ENCODE assay signal across 8 mouse cellular contexts in genomic region chr4:132514555-132515135, GRCm38 (mm10). TPM values are rescaled to one million over a fixed set of nuclear protein-coding genes. Genes with fewer than 3 reads are reported as not detected.
DNase-seq lines count a peak whose midpoint lies in the region; ATAC-seq lines count a peak whose summit lies in the region.

No protein-coding gene starts in this region.

- peaks cover 3% of the 10 kb centered on the region; the same call in 1 of the 2 replicates for H3K4me1 ChIP-seq in midbrain, embryonic 11.5 days (ENCODE audit: control insufficient read depth, insufficient read depth, low read length)

- 2% methylated on average over 21 of the region's 21 CpGs for WGBS in midbrain, embryonic 11.5 days

- H3K4me2 ChIP-seq in midbrain, embryonic 11.5 days: peak overlapping the region; percentile 74

- peak overlapping the region; percentile 31 for H3K4me3 ChIP-seq in midbrain, embryonic 11.5 days (ENCODE audit: low read depth, low read length)

- peak overlapping the region; percentile 40 for H3K9ac ChIP-seq in midbrain, embryonic 11.5 days (ENCODE audit: low read length)

- H3K9me3 ChIP-seq in midbrain, embryonic 11.5 days (ENCODE audit: control insufficient read depth, low read length): no peaks in the 10 kb centered on the region

- no peaks in the 10 kb centered on the region for H3K36me3 ChIP-seq in midbrain, embryonic 11.5 days (ENCODE audit: control insufficient read depth, insufficient read depth, low read length)

- intact Hi-C loops in gastrocnemius, postnatal 14 days (cut with DNase I; ENCODE audit: low total_unique reads): loop anchor here (5.0 to 10.0 kb wide), 2 partner anchors 47 to 220 kb away; no protein-coding TSS in a partner anchor
- intact Hi-C loops in left cerebral cortex, postnatal 4 days (cut with DNase I): loop anchor here (5.0 kb wide), 1 partner anchor 52 kb away; the partner anchor contains the start of gene Med18

- ATAC-seq in inflammation-experienced regulatory T-cells, adult 6 months: peak; percentile 16
- ATAC-seq in midbrain, embryonic 11.5 days (ENCODE audit: low FRiP score): no peak
- ATAC-seq in activated CD4-positive, CD25-positive, alpha-beta regulatory T cell, adult 4 months: no peak

- peak; percentile 88 for DNase-seq in adrenal gland, adult 18-20 months (ENCODE audit: low spot score in 2 of 2)
- peak; percentile 85 for DNase-seq in embryo, embryonic 10 days (ENCODE audit: low spot score)
- DNase-seq in gastrocnemius, postnatal 14 days: peak; percentile 80
- peak; percentile 85 for DNase-seq in left cerebral cortex, postnatal 4 days
- DNase-seq in midbrain, embryonic 11.5 days (ENCODE audit: low spot score, missing footprints): peak; percentile 99
- DNase-seq in skeletal muscle tissue, adult 2 months (ENCODE audit: low read depth, low spot score): peak; percentile 84

- peaks cover 2% of the 10 kb centered on the region; the same call in 1 of the 2 replicates for H3K27me3 ChIP-seq in midbrain, embryonic 11.5 days (ENCODE audit: control insufficient read depth, insufficient read depth, low read length)

- no peak overlapping the region for H3K27ac ChIP-seq in midbrain, embryonic 11.5 days (ENCODE audit: low read depth, low read length)

RNA-seq across cellular contexts. Expression of gene Sesn2, which starts 4.3 kb away (rescaled TPM):
- total RNA-seq in adrenal gland, adult 18-20 months (2021): 10 to 100 TPM; 20.5 to 21.5 TPM
- total RNA-seq in gastrocnemius, postnatal 14 days (2021): 1 to 10 TPM; 2.2 to 2.4 TPM
- polyA plus RNA-seq in inflammation-experienced regulatory T-cells, adult 6 months (2017; shearing (Covaris generic)): 1 to 10 TPM in 2 of 3 experiments, under 1 TPM in 1; 0.56 to 4.6 (median 1.9) TPM
- total RNA-seq in left cerebral cortex, postnatal 4 days (2021): 1 to 10 TPM; 6.8 to 7.0 TPM
- 4.9 and 5.1 TPM in 2 replicates for polyA plus RNA-seq in midbrain, embryonic 11.5 days (2014; fragmentation: Nextera tagmentation; extraction: Ambion mirVana)
- polyA plus RNA-seq in activated CD4-positive, CD25-positive, alpha-beta regulatory T cell, adult 4 months (2017; shearing (Covaris generic)): 1 to 10 TPM; 1.7 to 5.4 TPM

RNA-seq across cellular contexts. Expression of gene Atpif1, which starts 18.8 kb away (rescaled TPM):
- 100 to 1,000 TPM; 233 to 327 TPM for total RNA-seq in adrenal gland, adult 18-20 months (2021)
- total RNA-seq in gastrocnemius, postnatal 14 days (2021): 10 to 100 TPM; 80.8 to 83.4 TPM
- 100 to 1,000 TPM; 180 to 267 (median 200) TPM for polyA plus RNA-seq in inflammation-experienced regulatory T-cells, adult 6 months (2017; shearing (Covaris generic))
- 100 to 1,000 TPM; 652 to 682 TPM for total RNA-seq in left cerebral cortex, postnatal 4 days (2021)
- polyA plus RNA-seq in midbrain, embryonic 11.5 days (2014; fragmentation: Nextera tagmentation; extraction: Ambion mirVana): 1,016 and 1,079 TPM in 2 replicates
- 100 to 1,000 TPM; 222 to 226 TPM for polyA plus RNA-seq in activated CD4-positive, CD25-positive, alpha-beta regulatory T cell, adult 4 months (2017; shearing (Covaris generic))

RNA-seq across cellular contexts. Expression of gene Dnajc8, which starts 20.7 kb away (rescaled TPM):
- 10 to 100 TPM; 73.1 to 97.9 TPM for total RNA-seq in adrenal gland, adult 18-20 months (2021)
- 10 to 100 TPM; 51.0 to 60.3 TPM for total RNA-seq in gastrocnemius, postnatal 14 days (2021)
- polyA plus RNA-seq in inflammation-experienced regulatory T-cells, adult 6 months (2017; shearing (Covaris generic)): 100 to 1,000 TPM; 288 to 351 (median 317) TPM
- total RNA-seq in left cerebral cortex, postnatal 4 days (2021): 10 to 100 TPM; 83.6 to 83.7 TPM
- polyA plus RNA-seq in midbrain, embryonic 11.5 days (2014; fragmentation: Nextera tagmentation; extraction: Ambion mirVana): 228 and 245 TPM in 2 replicates
- 100 to 1,000 TPM; 293 to 317 TPM for polyA plus RNA-seq in activated CD4-positive, CD25-positive, alpha-beta regulatory T cell, adult 4 months (2017; shearing (Covaris generic))

RNA-seq across cellular contexts. Expression of gene Ptafr, which starts 49.2 kb away (rescaled TPM):
- total RNA-seq in adrenal gland, adult 18-20 months (2021): 1 to 10 TPM; 1.3 to 3.9 TPM
- 1 to 10 TPM in 1 of 2 experiments, under 1 TPM in 1; 0.91 to 1.6 TPM for total RNA-seq in gastrocnemius, postnatal 14 days (2021)
- 1 to 10 TPM; 1.5 to 3.7 (median 1.9) TPM for polyA plus RNA-seq in inflammation-experienced regulatory T-cells, adult 6 months (2017; shearing (Covaris generic))
- total RNA-seq in left cerebral cortex, postnatal 4 days (2021): 1 to 10 TPM in 1 of 2 experiments, under 1 TPM in 1; 0.58 to 1.1 TPM
- polyA plus RNA-seq in midbrain, embryonic 11.5 days (2014; fragmentation: Nextera tagmentation; extraction: Ambion mirVana): 0.31 and 0.63 TPM in 2 replicates
- polyA plus RNA-seq in activated CD4-positive, CD25-positive, alpha-beta regulatory T cell, adult 4 months (2017; shearing (Covaris generic)): under 1 TPM; 0.62 to 0.90 TPM

RNA-seq across cellular contexts. Expression of gene Med18, which starts 50.9 kb away (rescaled TPM):
- total RNA-seq in adrenal gland, adult 18-20 months (2021): 1 to 10 TPM; 6.0 to 8.3 TPM
- total RNA-seq in gastrocnemius, postnatal 14 days (2021): 1 to 10 TPM; 3.8 to 5.2 TPM
- 10 to 100 TPM; 24.0 to 27.5 (median 27.4) TPM for polyA plus RNA-seq in inflammation-experienced regulatory T-cells, adult 6 months (2017; shearing (Covaris generic))
- 10 to 100 TPM; 10.0 to 12.2 TPM for total RNA-seq in left cerebral cortex, postnatal 4 days (2021)
- 19.2 and 22.3 TPM in 2 replicates for polyA plus RNA-seq in midbrain, embryonic 11.5 days (2014; fragmentation: Nextera tagmentation; extraction: Ambion mirVana)
- 10 to 100 TPM; 27.4 to 30.8 TPM for polyA plus RNA-seq in activated CD4-positive, CD25-positive, alpha-beta regulatory T cell, adult 4 months (2017; shearing (Covaris generic))
